Mouse (Mus musculus) layer of hippocampus, adult 8-10 months (tissue): ENCODE measurements around the gene Pakap. TPM values are rescaled to one million over a fixed set of nuclear protein-coding genes. Genes with fewer than 3 reads are reported as not detected.

Experiments
- DNase-seq, 2 experiments: peaks; one replicate each; pipeline ENCODE4 v3.0.0; 2022; ENCODE audit warnings: low spot score in 2 of 2
- total RNA-seq, 4 experiments: library from RNA; stranded (reverse); gene quantifications; 2 replicates each; pipeline ENCODE4 v1.2.4; 2022

The Pakap gene
- total RNA-seq, 4 experiments from 2014 or later = 24.3 to 29.7 (median 26.2) TPM

- no peak for DNase-seq
These were observed 196.4 kb downstream of the Pakap start for GRCm38 (mm10) chr4:57764392-57764791.

GRCm38 (mm10) chr4:57764926-57765325 lies 196.9 kb downstream of the Pakap start:
- DNase-seq = no peak

- no peak for DNase-seq
These were observed 197.8 kb downstream of the Pakap start for GRCm38 (mm10) chr4:57765806-57766205.

GRCm38 (mm10) chr4:57769007-57769406 lies 201.0 kb downstream of the Pakap start:
- DNase-seq = no peak

- no peak for DNase-seq
These were observed 202.3 kb downstream of the Pakap start for GRCm38 (mm10) chr4:57770185-57770823.

GRCm38 (mm10) chr4:57771558-57772219 lies 203.7 kb downstream of the Pakap start:
- DNase-seq = no peak

- no peak for DNase-seq
These were observed 205.0 kb downstream of the Pakap start for GRCm38 (mm10) chr4:57772851-57773510.

- DNase-seq = no peak
These were observed 206.5 kb downstream of the Pakap start for GRCm38 (mm10) chr4:57774517-57774916.

GRCm38 (mm10) chr4:57775582-57775981 lies 207.6 kb downstream of the Pakap start:
- DNase-seq = no peak

- DNase-seq = no peak
These were observed 212.4 kb downstream of the Pakap start for GRCm38 (mm10) chr4:57780403-57780802.

- no peak for DNase-seq
These were observed 213.1 kb downstream of the Pakap start for GRCm38 (mm10) chr4:57780833-57781641.

- DNase-seq = no peak
These were observed 214.0 kb downstream of the Pakap start for GRCm38 (mm10) chr4:57781994-57782393.

GRCm38 (mm10) chr4:57782549-57783390 lies 214.8 kb downstream of the Pakap start:
- no peak for DNase-seq

GRCm38 (mm10) chr4:57783391-57783770 lies 215.4 kb downstream of the Pakap start:
- DNase-seq = no peak

GRCm38 (mm10) chr4:57783853-57784600 lies 216.0 kb downstream of the Pakap start:
- no peak for DNase-seq

GRCm38 (mm10) chr4:57788709-57789108 lies 220.7 kb downstream of the Pakap start:
- DNase-seq = no peak

GRCm38 (mm10) chr4:57789118-57789517 lies 221.1 kb downstream of the Pakap start:
- DNase-seq = no peak

- no peak for DNase-seq
These were observed 226.0 kb downstream of the Pakap start for GRCm38 (mm10) chr4:57793989-57794388.

- no peak for DNase-seq
These were observed 226.6 kb downstream of the Pakap start for GRCm38 (mm10) chr4:57794547-57794946.
